Mouse (Mus musculus): Measurements from ENCODE around the gene Tvp23b. TPM values are rescaled to one million over a fixed set of nuclear protein-coding genes. Genes with fewer than 3 reads are reported as not detected.

The Tvp23b gene
- total RNA-seq, 2 experiments from 2014 or later: 29.4 to 29.6 TPM

- DNase-seq (ENCODE audit: low spot score in 2 of 2): no peak
These were observed 6.1 kb downstream of the Tvp23b start for GRCm38 (mm10) chr11:62885323-62885722.

GRCm38 (mm10) chr11:62890796-62891195 lies 11.5 kb downstream of the Tvp23b start:
- intact Hi-C loops (cut with DNase I): no loop called here
- DNase-seq (ENCODE audit: low spot score in 2 of 2): no peak

More at GRCm38 (mm10) chr11:62885323-62885722, 6.1 kb downstream of the Tvp23b start:
- intact Hi-C loops (cut with DNase I): no loop called here

- no peak for DNase-seq (ENCODE audit: low spot score in 2 of 2)
- intact Hi-C loops (cut with DNase I): no loop called here
These were observed 12.5 kb downstream of the Tvp23b start for GRCm38 (mm10) chr11:62891763-62892162.

- intact Hi-C loops (cut with DNase I): loop anchor here (5.0 kb wide), 1 partner anchor 270 kb away; no protein-coding TSS in a partner anchor
- peak; percentile 35 to 65 for DNase-seq (ENCODE audit: low spot score in 2 of 2)
These were observed 22.6 kb downstream of the Tvp23b start for GRCm38 (mm10) chr11:62901699-62902323.

GRCm38 (mm10) chr11:62903871-62904495 lies 24.7 kb downstream of the Tvp23b start:
- DNase-seq (ENCODE audit: low spot score in 2 of 2): no peak
- intact Hi-C loops (cut with DNase I): loop anchor here (5.0 kb wide), 1 partner anchor 268 kb away; no protein-coding TSS in a partner anchor

- intact Hi-C loops (cut with DNase I): no loop called here
- no peak for DNase-seq (ENCODE audit: low spot score in 2 of 2)
These were observed 30.6 kb downstream of the Tvp23b start for GRCm38 (mm10) chr11:62909720-62910306.

GRCm38 (mm10) chr11:62911362-62911761 lies 32.1 kb downstream of the Tvp23b start:
- peak in 1 of 2 experiments; percentile 20 for DNase-seq (ENCODE audit: low spot score in 2 of 2)
- intact Hi-C loops (cut with DNase I): no loop called here

- DNase-seq (ENCODE audit: low spot score in 2 of 2): no peak
- intact Hi-C loops (cut with DNase I): no loop called here
These were observed 33.9 kb downstream of the Tvp23b start for GRCm38 (mm10) chr11:62913141-62913540.

GRCm38 (mm10) chr11:62914532-62914931 lies 35.3 kb downstream of the Tvp23b start:
- intact Hi-C loops (cut with DNase I): no loop called here
- DNase-seq (ENCODE audit: low spot score in 2 of 2): no peak

- intact Hi-C loops (cut with DNase I): no loop called here
- DNase-seq (ENCODE audit: low spot score in 2 of 2): no peak
These were observed 36.2 kb downstream of the Tvp23b start for GRCm38 (mm10) chr11:62915486-62915885.

- no peak for DNase-seq (ENCODE audit: low spot score in 2 of 2)
- intact Hi-C loops (cut with DNase I): no loop called here
These were observed 37.5 kb downstream of the Tvp23b start for GRCm38 (mm10) chr11:62916765-62917164.

GRCm38 (mm10) chr11:62919946-62920742 lies 40.9 kb downstream of the Tvp23b start:
- no peak for DNase-seq (ENCODE audit: low spot score in 2 of 2)
- intact Hi-C loops (cut with DNase I): loop anchor here (5.0 kb wide), 1 partner anchor 252 kb away; no protein-coding TSS in a partner anchor

GRCm38 (mm10) chr11:62920743-62921050 lies 41.4 kb downstream of the Tvp23b start:
- DNase-seq (ENCODE audit: low spot score in 2 of 2): no peak

GRCm38 (mm10) chr11:62921052-62921977 lies 42.1 kb downstream of the Tvp23b start:
- peak; percentile 90 to 94 for DNase-seq (ENCODE audit: low spot score in 2 of 2)
- intact Hi-C loops (cut with DNase I): loop anchor here (1.0 to 5.0 kb wide), 2 partner anchors 214 to 251 kb away; no protein-coding TSS in a partner anchor

More at GRCm38 (mm10) chr11:62920743-62921050, 41.4 kb downstream of the Tvp23b start:
- intact Hi-C loops (cut with DNase I): loop anchor here (1.0 to 5.0 kb wide), 2 partner anchors 215 to 252 kb away; no protein-coding TSS in a partner anchor

GRCm38 (mm10) chr11:62924091-62924761 lies 45.0 kb downstream of the Tvp23b start:
- no peak for DNase-seq (ENCODE audit: low spot score in 2 of 2)
- intact Hi-C loops (cut with DNase I): loop anchor here (5.0 kb wide), 1 partner anchor 248 kb away; no protein-coding TSS in a partner anchor

- intact Hi-C loops (cut with DNase I): no loop called here
- no peak for DNase-seq (ENCODE audit: low spot score in 2 of 2)
These were observed 50.5 kb downstream of the Tvp23b start for GRCm38 (mm10) chr11:62929799-62930198.

GRCm38 (mm10) chr11:62930574-62930973 lies 51.3 kb downstream of the Tvp23b start:
- intact Hi-C loops (cut with DNase I): no loop called here
- DNase-seq (ENCODE audit: low spot score in 2 of 2): no peak

- intact Hi-C loops (cut with DNase I): no loop called here
- DNase-seq (ENCODE audit: low spot score in 2 of 2): no peak
These were observed 51.9 kb downstream of the Tvp23b start for GRCm38 (mm10) chr11:62931141-62931540.
